Mouse (Mus musculus) hematopoietic stem cell, adult 5-6 weeks (primary cell): ENCODE measurements at regions not wholly inside any gene's neighbourhood (a gene's known extent, or its start where the extent isn't known, plus 50 kb on each side); places are given as distances from the start of the nearest gene placed in this dataset.

Experiments
- ATAC-seq, 2 experiments: fragments of 125-278 bp in 1 of 2; replicated peaks in 1 of 2; 2 replicates each; pipeline ENCODE4 v1.8.0; 2016 to 2017; ENCODE audit warnings: inconsistent platforms in 2 of 2, mild to moderate bottlenecking in 2 of 2, moderate number of reproducible peaks in 2 of 2, low read depth in 1 of 2, moderate TSS enrichment in 1 of 2; ENCODE audit not compliant: low FRiP score in 2 of 2, poor library complexity in 2 of 2, severe bottlenecking in 2 of 2, insufficient read depth in 1 of 2, low TSS enrichment in 1 of 2

GRCm38 (mm10) chr15:38569011-38569640 is 1143.8 kb downstream of the 4930447A16Rik start:
- ATAC-seq: no peak

GRCm38 (mm10) chr15:38570144-38570543 is 1144.8 kb downstream of the 4930447A16Rik start:
- no peak for ATAC-seq

GRCm38 (mm10) chr15:38570735-38571134 is 1145.4 kb downstream of the 4930447A16Rik start:
- ATAC-seq: no peak

- no peak; a peak in 1 of 4 replicates for ATAC-seq
These were observed 1147.3 kb downstream of the 4930447A16Rik start for GRCm38 (mm10) chr15:38572652-38573051.

- ATAC-seq: peak; percentile 37 to 39; a peak in 2 of 4 replicates
These were observed 1149.1 kb downstream of the 4930447A16Rik start for GRCm38 (mm10) chr15:38574447-38574846.

- no peak; a peak in 1 of 4 replicates for ATAC-seq
These were observed 1149.9 kb downstream of the 4930447A16Rik start for GRCm38 (mm10) chr15:38575254-38575653.

- ATAC-seq: no peak
These were observed 1152.3 kb downstream of the 4930447A16Rik start for GRCm38 (mm10) chr15:38577691-38578090.

GRCm38 (mm10) chr15:38579481-38579880 is 1154.1 kb downstream of the 4930447A16Rik start:
- ATAC-seq: no peak

- ATAC-seq: no peak
These were observed 1158.1 kb downstream of the 4930447A16Rik start for GRCm38 (mm10) chr15:38583500-38583899.

- no peak for ATAC-seq
These were observed 1159.1 kb downstream of the 4930447A16Rik start for GRCm38 (mm10) chr15:38584425-38584824.

- no peak for ATAC-seq
These were observed 1160.3 kb downstream of the 4930447A16Rik start for GRCm38 (mm10) chr15:38585610-38586009.

GRCm38 (mm10) chr15:38586594-38586993 is 1161.2 kb downstream of the 4930447A16Rik start:
- no peak for ATAC-seq

GRCm38 (mm10) chr15:38588268-38588667 is 1162.9 kb downstream of the 4930447A16Rik start:
- ATAC-seq: no peak

GRCm38 (mm10) chr15:38589010-38589409 is 1163.7 kb downstream of the 4930447A16Rik start:
- ATAC-seq: no peak

GRCm38 (mm10) chr15:38589675-38590074 is 1164.3 kb downstream of the 4930447A16Rik start:
- no peak for ATAC-seq

GRCm38 (mm10) chr15:38594095-38594494 is 1168.7 kb downstream of the 4930447A16Rik start:
- ATAC-seq: no peak

GRCm38 (mm10) chr15:38594747-38595146 is 1169.4 kb downstream of the 4930447A16Rik start:
- ATAC-seq: no peak

- no peak for ATAC-seq
These were observed 1170.5 kb downstream of the 4930447A16Rik start for GRCm38 (mm10) chr15:38595820-38596219.

GRCm38 (mm10) chr15:38597458-38597857 is 1172.1 kb downstream of the 4930447A16Rik start:
- ATAC-seq: no peak
